Mouse (Mus musculus): ENCODE results near the gene Pik3c2a. TPM values are rescaled to one million over a fixed set of nuclear protein-coding genes. Genes with fewer than 3 reads are reported as not detected.

The Pik3c2a gene
- polyA plus RNA-seq, 1 experiment from 2014 or later, result 32.9 TPM

DNA sequence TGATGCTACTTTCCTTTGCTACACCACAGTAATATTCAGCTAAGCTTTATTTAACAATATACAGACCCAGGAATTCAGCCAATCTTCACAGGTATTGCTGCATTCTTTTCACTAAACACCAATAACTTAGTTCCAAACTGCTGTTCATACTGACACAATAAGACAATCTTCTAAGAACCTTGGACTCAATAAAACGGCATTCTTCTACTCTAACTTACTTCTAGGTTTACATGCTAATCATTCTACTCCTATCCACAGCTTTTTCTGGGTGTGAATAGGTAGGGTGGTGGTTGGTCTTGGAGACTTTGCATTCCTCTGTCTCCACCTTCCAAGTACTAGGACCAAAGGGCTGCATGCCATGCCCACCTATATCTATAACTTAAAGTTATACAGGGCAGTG lies 69.0 kb downstream of the Pik3c2a start:
- ATAC-seq (replicated peaks; ENCODE audit: low FRiP score, low TSS enrichment, low read depth) (no peak), DNase-seq (ENCODE audit: low spot score) (no peak)
- peaks cover 62% of the 10 kb centered on the region for H3K36me3 ChIP-seq (ENCODE audit: control insufficient read depth, insufficient read depth, low read length)
- no peak overlapping the region for H3K4me3 ChIP-seq (ENCODE audit: low read depth, low read length)
- no peaks in the 10 kb centered on the region for H3K9me3 ChIP-seq (ENCODE audit: control insufficient read depth, low read length)
- H3K9ac ChIP-seq (ENCODE audit: low read length), result no peak overlapping the region
- WGBS, result 87% methylated on average over 1 of the region's 1 CpGs
- H3K27me3 ChIP-seq (replicated peaks; ENCODE audit: control insufficient read depth, insufficient read depth, low read length), result no peaks in the 10 kb centered on the region
- H3K27ac ChIP-seq (ENCODE audit: low read depth), result no peak overlapping the region
- H3K4me1 ChIP-seq (replicated peaks; ENCODE audit: control insufficient read depth, insufficient read depth, low read length), result no peaks in the 10 kb centered on the region
- no peak overlapping the region for H3K4me2 ChIP-seq (ENCODE audit: low read length)

DNA sequence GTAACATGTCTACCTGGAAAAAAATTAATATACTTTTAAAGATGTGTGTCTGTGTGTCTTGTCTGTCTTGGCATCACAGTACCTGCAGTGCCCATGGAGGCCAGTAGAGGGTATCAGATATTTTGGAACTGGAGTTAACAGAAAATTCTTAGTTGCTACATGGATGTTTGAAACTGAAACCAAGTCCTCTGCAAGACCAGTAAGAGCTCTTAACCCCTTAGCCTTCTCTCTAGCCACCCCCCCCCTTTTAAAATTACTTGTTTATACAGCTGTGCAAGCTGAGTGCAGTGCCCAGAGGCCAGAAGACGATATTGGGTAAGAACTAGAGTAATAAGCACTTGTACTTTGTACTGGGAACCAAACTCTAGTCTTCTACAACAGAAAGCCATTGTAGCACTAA lies 107.0 kb downstream of the Pik3c2a start:
- peak; percentile 75 for DNase-seq (ENCODE audit: low spot score)
- ATAC-seq (replicated peaks; ENCODE audit: low FRiP score, low TSS enrichment, low read depth), result no peak

DNA sequence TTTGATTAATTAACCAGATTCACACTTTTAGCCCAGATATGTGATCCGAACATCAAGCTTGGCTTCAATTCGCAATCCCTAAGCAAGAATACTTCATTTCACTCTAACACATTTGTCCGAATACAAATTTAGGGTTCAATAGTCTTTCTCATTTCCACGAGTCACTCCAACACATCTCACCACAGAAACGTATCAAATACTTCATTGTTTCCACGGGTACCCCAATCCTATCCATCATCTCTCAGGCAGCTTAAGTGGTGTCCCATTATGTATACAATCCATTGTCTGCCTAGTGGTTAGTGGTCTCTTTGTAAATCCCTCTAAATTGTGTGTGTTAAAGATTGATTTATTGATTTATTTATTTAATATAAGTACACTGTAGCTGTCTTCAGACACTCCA lies 108.1 kb downstream of the Pik3c2a start:
- no peak overlapping the region for H3K27ac ChIP-seq (ENCODE audit: low read depth)
- H3K4me1 ChIP-seq (replicated peaks; ENCODE audit: control insufficient read depth, insufficient read depth, low read length), result peaks cover 5% of the 10 kb centered on the region; the same call in 1 of the 2 replicates
- H3K4me3 ChIP-seq (ENCODE audit: low read depth, low read length), result peak overlapping the region; percentile 60; the same call in 1 of the 2 replicates
- no peak for DNase-seq (ENCODE audit: low spot score)
- H3K36me3 ChIP-seq (ENCODE audit: control insufficient read depth, insufficient read depth, low read length), result peaks cover 42% of the 10 kb centered on the region
- peak overlapping the region; percentile 60 for H3K4me2 ChIP-seq (ENCODE audit: low read length)
- peak overlapping the region; percentile 98; the same call in 1 of the 2 replicates for H3K9ac ChIP-seq (ENCODE audit: low read length)
- ATAC-seq (replicated peaks; ENCODE audit: low FRiP score, low TSS enrichment, low read depth), result no peak
- no peaks in the 10 kb centered on the region for H3K9me3 ChIP-seq (ENCODE audit: control insufficient read depth, low read length)
- no peaks in the 10 kb centered on the region for H3K27me3 ChIP-seq (replicated peaks; ENCODE audit: control insufficient read depth, insufficient read depth, low read length)
- WGBS, result 69% methylated on average over 6 of the region's 6 CpGs

More for the DNA sequence above, 107.0 kb downstream of the Pik3c2a start:
- H3K27me3 ChIP-seq (replicated peaks; ENCODE audit: control insufficient read depth, insufficient read depth, low read length), result no peaks in the 10 kb centered on the region
- WGBS, result 31% methylated on average over 1 of the region's 1 CpGs
- peaks cover 42% of the 10 kb centered on the region for H3K36me3 ChIP-seq (ENCODE audit: control insufficient read depth, insufficient read depth, low read length)
- H3K4me1 ChIP-seq (replicated peaks; ENCODE audit: control insufficient read depth, insufficient read depth, low read length), result peaks cover 5% of the 10 kb centered on the region; the same call in 1 of the 2 replicates
- H3K9ac ChIP-seq (ENCODE audit: low read length), result no peak overlapping the region
- H3K27ac ChIP-seq (ENCODE audit: low read depth), result no peak overlapping the region
- no peak overlapping the region for H3K4me3 ChIP-seq (ENCODE audit: low read depth, low read length)
- no peak overlapping the region for H3K4me2 ChIP-seq (ENCODE audit: low read length)
- no peaks in the 10 kb centered on the region for H3K9me3 ChIP-seq (ENCODE audit: control insufficient read depth, low read length)

DNA sequence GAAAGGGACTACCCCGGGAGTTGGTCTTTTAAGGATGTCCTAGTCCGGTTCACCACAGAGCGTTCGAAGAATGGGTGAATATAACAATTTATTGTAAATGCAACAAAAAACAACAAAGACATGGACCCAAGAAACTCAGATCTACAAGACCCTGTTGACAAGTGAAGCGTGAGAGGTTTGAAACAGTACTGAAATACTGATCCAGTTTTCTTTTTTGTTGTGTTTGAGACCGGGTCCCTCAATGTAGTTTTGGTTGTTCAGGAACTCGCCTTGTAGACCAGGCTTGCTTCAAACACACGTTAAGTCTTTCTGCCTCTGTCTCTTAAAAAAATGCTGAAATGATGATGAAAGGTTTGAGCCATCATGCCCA lies 108.6 kb downstream of the Pik3c2a start:
- H3K4me3 ChIP-seq (ENCODE audit: low read depth, low read length), result peak overlapping the region; percentile 60
- peak overlapping the region; percentile 98 for H3K9ac ChIP-seq (ENCODE audit: low read length)
- peaks cover 5% of the 10 kb centered on the region; the same call in 1 of the 2 replicates for H3K4me1 ChIP-seq (replicated peaks; ENCODE audit: control insufficient read depth, insufficient read depth, low read length)
- peaks cover 42% of the 10 kb centered on the region for H3K36me3 ChIP-seq (ENCODE audit: control insufficient read depth, insufficient read depth, low read length)
- 18% methylated on average over 8 of the region's 8 CpGs for WGBS
- H3K4me2 ChIP-seq (ENCODE audit: low read length), result peak overlapping the region; percentile 60
- no peak for DNase-seq (ENCODE audit: low spot score)
- no peaks in the 10 kb centered on the region for H3K27me3 ChIP-seq (replicated peaks; ENCODE audit: control insufficient read depth, insufficient read depth, low read length)
- ATAC-seq (replicated peaks; ENCODE audit: low FRiP score, low TSS enrichment, low read depth), result no peak
- H3K9me3 ChIP-seq (ENCODE audit: control insufficient read depth, low read length), result no peaks in the 10 kb centered on the region
- peak overlapping the region; percentile 74; the same call in 1 of the 2 replicates for H3K27ac ChIP-seq (ENCODE audit: low read depth)

DNA sequence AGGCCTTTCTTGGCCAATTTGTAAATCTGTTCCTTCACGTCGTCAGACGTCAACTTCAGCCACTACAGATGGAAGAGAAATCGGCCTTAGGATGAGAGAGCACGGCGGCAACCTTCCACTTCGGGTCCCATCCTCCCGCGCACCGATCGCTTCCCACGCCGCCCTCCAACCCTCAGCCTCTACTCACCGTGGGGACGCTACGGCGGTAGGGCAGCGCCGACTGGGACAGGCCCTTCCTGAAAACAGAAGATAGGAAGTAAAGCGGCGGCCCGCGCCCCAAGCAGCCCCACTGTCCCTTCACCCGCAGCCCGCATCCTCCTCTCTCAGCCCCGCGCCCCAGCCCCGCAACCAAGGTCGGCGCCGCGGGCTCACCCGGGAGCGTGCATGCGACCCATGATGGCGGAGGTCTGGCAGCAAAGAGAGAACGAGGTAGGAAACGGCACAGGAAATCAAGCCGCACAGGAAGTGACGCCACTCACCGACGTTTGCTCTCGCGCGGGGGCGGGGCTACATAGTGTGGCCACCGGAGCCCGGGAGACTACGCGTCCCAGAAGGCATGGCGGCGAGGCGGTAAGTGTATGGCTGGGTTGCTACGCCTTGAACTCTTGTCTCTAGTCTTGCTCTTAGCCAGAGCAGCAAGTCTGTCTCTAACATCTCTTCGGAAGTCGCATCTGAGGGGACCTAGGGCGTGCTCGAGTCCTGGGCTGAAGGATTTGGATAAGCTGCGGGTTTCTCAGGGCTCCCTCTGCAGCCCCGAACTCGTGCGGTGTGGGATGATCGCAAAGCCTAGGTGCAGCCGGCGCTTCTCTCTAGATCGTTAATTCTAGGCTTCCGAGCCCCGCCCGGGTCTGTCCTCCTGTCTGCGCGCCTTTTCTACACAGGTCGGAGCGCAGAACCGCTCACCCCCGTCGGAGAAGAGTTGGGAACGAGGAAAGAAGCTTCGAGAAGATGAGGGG lies 109.3 kb downstream of the Pik3c2a start, which contains the start of gene Rps13:
TSS of gene Rps13 (minus strand) at position 483 of the 956 bp plus-strand sequence.
- peak; percentile 98 for ATAC-seq (replicated peaks; ENCODE audit: low FRiP score, low TSS enrichment, low read depth)
- under 1% methylated on average over 78 of the region's 78 CpGs for WGBS
- peaks cover 5% of the 10 kb centered on the region; the same call in 1 of the 2 replicates for H3K4me1 ChIP-seq (replicated peaks; ENCODE audit: control insufficient read depth, insufficient read depth, low read length)

DNA sequence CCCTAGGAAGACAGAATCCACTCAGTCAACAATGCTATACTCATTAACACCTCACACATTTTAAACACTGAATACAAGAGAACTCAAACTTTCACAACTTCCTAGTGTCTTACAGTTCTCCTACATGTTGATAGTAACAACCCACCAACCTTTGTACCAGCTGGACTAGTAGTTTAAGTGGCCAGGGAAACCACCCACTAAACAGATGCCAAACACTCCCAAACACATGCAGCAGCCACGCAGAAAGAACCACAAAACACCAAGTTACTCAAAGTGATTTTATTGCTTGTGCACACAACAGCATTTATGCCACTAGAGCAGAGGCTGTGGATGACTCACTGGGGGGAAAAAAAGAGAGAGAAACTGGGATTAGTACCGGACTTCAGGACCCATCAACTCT lies 112.0 kb downstream of the Pik3c2a start:
- Histone ChIP-seq H3K27ac (ENCODE audit: low read depth) (no peak overlapping the region), H3K4me2 (ENCODE audit: low read length) (no peak overlapping the region), H3K27me3 (replicated peaks; ENCODE audit: control insufficient read depth, insufficient read depth, low read length) (no peaks in the 10 kb centered on the region), H3K36me3 (ENCODE audit: control insufficient read depth, insufficient read depth, low read length) (peaks cover 43% of the 10 kb centered on the region), H3K4me3 (ENCODE audit: low read depth, low read length) (no peak overlapping the region), H3K4me1 (replicated peaks; ENCODE audit: control insufficient read depth, insufficient read depth, low read length) (peaks cover 5% of the 10 kb centered on the region; the same call in 1 of the 2 replicates), H3K9me3 (ENCODE audit: control insufficient read depth, low read length) (no peaks in the 10 kb centered on the region), H3K9ac (ENCODE audit: low read length) (no peak overlapping the region)
- ATAC-seq (replicated peaks; ENCODE audit: low FRiP score, low TSS enrichment, low read depth), result no peak
- 93% methylated on average over 2 of the region's 2 CpGs for WGBS
- no peak for DNase-seq (ENCODE audit: low spot score)

More for the DNA sequence above, 109.3 kb downstream of the Pik3c2a start, which contains the start of gene Rps13:
- H3K27me3 ChIP-seq (replicated peaks; ENCODE audit: control insufficient read depth, insufficient read depth, low read length), result no peaks in the 10 kb centered on the region
- peak; percentile 96 for DNase-seq (ENCODE audit: low spot score)
- H3K9ac ChIP-seq (ENCODE audit: low read length), result peak within 1 kb of the TSS; percentile 98
- no peaks in the 10 kb centered on the region for H3K9me3 ChIP-seq (ENCODE audit: control insufficient read depth, low read length)
- H3K27ac ChIP-seq (ENCODE audit: low read depth), result peak within 1 kb of the TSS; percentile 74
- H3K36me3 ChIP-seq (ENCODE audit: control insufficient read depth, insufficient read depth, low read length), result peaks cover 40% of the 10 kb centered on the region
- peak within 1 kb of the TSS; percentile 90 for H3K4me2 ChIP-seq (ENCODE audit: low read length)
- H3K4me3 ChIP-seq (ENCODE audit: low read depth, low read length), result peak within 1 kb of the TSS; percentile 60

DNA sequence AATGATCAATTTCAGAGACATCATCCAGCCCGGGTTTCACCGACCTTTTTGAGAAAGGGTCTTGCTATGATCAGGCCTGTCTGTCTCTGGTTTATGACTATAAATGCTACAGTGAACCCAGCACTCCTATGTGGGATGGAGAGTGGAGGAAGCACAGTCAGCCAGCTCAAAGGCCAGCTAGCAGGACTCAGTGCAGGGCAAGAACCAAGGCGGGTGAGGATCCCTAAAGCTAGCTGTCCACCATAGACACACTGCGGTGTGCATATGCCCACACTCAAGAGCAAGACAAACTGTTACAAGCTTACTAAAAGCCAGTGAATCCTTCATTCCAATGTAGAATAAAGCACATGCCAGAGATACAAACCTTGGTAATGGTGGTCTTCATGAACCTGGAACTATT lies 113.4 kb downstream of the Pik3c2a start:
- Histone ChIP-seq H3K27ac (ENCODE audit: low read depth) (no peak overlapping the region), H3K4me2 (ENCODE audit: low read length) (no peak overlapping the region), H3K27me3 (replicated peaks; ENCODE audit: control insufficient read depth, insufficient read depth, low read length) (no peaks in the 10 kb centered on the region), H3K9me3 (ENCODE audit: control insufficient read depth, low read length) (no peaks in the 10 kb centered on the region), H3K9ac (ENCODE audit: low read length) (no peak overlapping the region), H3K4me3 (ENCODE audit: low read depth, low read length) (no peak overlapping the region), H3K36me3 (ENCODE audit: control insufficient read depth, insufficient read depth, low read length) (peaks cover 43% of the 10 kb centered on the region), H3K4me1 (replicated peaks; ENCODE audit: control insufficient read depth, insufficient read depth, low read length) (peaks cover 2% of the 10 kb centered on the region; the same call in 1 of the 2 replicates)
- WGBS, result 84% methylated on average over 4 of the region's 4 CpGs
- DNase-seq (ENCODE audit: low spot score) (no peak), ATAC-seq (replicated peaks; ENCODE audit: low FRiP score, low TSS enrichment, low read depth) (no peak)

DNA sequence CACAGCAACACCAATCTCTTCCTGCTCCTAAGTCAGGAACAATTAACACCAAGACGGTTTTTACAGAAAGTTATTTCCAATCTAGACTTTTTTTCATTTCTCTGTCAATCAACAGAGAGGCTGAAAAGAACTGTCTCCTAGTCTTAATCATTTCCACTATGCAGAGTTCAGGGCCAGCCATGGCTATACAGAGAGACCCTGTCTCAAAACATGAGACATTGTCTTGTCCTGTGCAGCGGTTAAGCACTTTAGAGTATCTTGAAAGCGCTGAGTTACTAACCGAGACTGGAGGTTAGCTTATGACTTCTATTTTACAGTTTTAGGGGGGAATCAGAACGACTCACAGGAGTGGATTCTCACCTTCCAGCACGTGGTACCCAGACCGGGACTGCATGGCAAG lies 114.5 kb downstream of the Pik3c2a start:
- no peaks in the 10 kb centered on the region for H3K27me3 ChIP-seq (replicated peaks; ENCODE audit: control insufficient read depth, insufficient read depth, low read length)
- no peak overlapping the region for H3K9ac ChIP-seq (ENCODE audit: low read length)
- H3K4me2 ChIP-seq (ENCODE audit: low read length), result no peak overlapping the region
- no peaks in the 10 kb centered on the region for H3K9me3 ChIP-seq (ENCODE audit: control insufficient read depth, low read length)
- ATAC-seq (replicated peaks; ENCODE audit: low FRiP score, low TSS enrichment, low read depth) (no peak), DNase-seq (ENCODE audit: low spot score) (no peak)
- no peak overlapping the region for H3K4me3 ChIP-seq (ENCODE audit: low read depth, low read length)
- H3K4me1 ChIP-seq (replicated peaks; ENCODE audit: control insufficient read depth, insufficient read depth, low read length), result no peaks in the 10 kb centered on the region; the same call in 1 of the 2 replicates
- WGBS, result 74% methylated on average over 7 of the region's 7 CpGs
- peaks cover 43% of the 10 kb centered on the region for H3K36me3 ChIP-seq (ENCODE audit: control insufficient read depth, insufficient read depth, low read length)
- H3K27ac ChIP-seq (ENCODE audit: low read depth), result no peak overlapping the region

All from intestine, embryonic 14.5 days (tissue).